Mouse (Mus musculus): ENCODE measurements around the gene Crot.

Gene Crot

DNA sequence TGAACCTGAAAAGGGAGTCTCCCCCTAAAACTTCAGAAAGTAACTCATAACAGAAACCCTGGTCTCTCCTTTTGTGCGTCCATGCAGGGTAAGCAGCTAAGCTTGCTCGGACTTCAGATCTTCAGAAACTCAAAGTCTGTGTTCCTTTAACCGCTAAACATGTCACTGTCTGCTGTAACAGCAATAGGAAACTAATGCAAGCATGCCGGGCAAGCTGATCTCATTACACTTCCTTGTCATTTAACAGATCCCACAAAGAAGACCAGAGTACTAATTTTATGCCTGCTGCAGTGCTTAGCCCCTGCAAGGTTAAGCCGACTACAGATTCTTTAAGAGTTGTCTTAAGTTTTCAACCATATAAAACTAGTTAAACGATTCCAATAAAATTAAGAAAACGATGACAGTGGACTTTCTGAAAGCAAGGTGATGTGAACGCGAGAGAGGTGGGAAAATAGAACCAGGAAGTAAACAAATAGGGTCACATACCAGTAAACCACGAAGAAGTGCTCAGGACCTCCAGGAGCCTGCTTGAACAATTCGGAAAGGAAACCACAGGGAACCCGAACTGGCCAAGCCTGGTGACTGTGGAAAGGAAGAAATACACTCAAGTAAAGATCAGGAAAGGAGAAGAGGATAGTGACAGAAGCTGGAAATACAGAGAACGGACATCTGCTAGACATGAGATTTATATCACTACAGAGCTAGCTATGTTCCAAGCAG is 998 bp downstream of the Crot start:
- peak; percentile 10 for DNase-seq

DNA sequence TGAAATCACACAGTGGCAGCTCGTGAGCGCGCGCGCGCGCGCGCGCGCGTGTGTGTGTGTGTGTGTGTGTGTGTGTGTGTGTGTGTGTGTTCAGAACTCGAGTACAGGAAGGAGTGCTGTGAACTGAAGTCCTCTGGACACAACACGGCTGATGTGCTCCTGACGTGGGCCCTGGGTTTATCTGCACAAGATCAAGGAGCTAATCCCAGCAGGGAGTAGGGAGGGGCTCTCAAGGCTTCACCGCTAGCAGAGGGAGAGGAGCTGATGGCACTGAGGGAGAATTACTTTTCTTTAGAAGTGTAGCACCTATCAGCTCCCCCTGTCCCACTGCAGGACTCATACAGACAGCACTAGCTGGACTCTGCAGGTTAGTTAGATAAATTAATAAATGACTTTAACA is 5.5 kb downstream of the Crot start:
- DNase-seq = no peak

DNA sequence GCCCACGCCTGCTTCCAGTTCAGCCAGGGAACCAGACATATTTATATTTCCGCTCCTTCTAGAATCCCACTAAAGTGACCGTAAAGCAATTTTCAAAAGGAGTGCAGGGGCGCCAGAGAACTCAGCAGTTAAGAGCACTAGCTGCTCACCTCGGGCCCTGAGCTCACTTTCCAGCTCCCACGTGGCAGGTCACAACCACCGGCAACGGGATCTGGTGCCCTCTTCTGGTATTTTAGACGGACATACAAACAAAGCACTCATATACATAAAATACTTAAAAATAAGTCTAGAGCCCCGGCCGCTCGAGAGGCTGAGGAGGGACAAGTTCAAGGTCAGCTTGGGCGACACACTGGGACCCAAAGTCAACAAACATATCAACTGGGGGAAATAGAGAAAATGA is 6.6 kb downstream of the Crot start:
- DNase-seq = no peak

DNA sequence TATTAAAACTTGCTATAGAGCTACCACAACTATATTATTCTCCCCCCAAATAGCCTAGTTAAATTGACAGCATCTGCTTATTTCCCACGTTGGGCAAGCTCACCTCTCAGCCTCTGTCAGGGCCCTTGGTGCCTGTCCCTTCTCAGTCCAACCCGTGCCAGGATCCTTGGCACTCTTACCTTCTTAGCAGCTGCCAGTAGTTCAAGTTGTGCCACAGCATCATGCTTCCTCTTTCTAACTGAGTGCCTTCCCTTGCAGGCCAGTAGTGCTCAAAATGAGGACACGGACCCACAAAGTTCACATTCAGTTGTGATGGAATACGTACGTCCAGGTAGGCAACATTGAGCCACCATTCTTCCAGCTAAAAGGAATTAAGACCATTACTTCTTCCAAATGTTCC is 9.2 kb downstream of the Crot start:
- DNase-seq = no peak

DNA sequence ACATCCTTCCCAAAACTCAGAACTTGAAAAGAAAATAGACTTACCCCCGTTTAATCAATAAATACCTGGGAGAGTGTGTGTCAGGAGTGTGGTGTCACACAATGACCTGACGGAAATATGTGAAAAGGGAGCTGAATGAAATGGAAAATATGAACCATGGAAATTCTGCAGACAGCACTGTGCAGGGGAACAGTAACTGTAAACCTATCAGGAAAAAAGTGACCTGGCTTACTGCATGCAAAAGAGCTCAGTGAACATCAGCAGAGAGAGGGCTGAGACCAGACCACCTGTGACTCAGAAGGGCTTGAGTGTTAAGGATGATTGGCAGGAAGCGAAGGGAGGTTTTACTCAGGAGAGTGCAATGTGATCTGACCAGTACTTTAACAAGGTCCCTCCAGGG is 11.7 kb downstream of the Crot start:
- no peak for DNase-seq

DNA sequence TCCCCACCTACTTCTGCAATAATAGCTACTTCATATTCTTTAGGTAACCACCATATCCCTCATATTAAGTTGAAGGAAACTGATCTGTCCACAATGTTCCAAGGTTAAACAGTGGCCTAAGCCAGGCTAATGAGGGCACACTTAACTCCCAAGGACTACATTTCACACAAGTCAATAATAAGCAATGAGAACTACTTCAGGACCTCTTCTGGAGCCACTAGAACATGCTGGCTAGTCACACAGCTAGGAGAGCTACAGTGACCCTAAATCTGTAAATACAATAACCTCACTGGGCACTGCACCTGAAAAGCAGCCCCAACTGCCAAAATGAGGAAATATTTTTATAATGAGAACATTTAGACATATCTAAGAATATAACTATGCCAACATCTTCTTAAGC is 22.4 kb downstream of the Crot start:
- DNase-seq = peak; percentile 77

DNA sequence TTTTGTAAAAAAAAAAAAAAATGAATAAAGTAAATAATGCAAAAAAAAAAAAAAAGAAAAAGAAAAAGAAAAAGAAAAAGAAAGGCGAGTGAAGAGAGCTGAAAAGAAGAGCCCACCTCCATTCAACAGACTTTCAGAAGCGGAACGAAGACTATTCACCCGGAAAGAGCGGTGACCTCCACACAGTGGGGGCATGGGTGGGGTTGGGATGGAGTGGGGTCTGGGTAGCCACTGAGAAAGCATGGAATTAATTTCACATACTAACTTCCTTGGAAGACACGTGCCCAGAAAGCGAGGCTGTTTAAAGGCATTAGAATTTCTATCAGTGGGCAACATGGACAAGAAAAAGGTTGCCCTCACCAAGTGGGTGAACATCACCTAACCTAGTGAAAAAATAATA is 24.8 kb downstream of the Crot start:
- DNase-seq = no peak

DNA sequence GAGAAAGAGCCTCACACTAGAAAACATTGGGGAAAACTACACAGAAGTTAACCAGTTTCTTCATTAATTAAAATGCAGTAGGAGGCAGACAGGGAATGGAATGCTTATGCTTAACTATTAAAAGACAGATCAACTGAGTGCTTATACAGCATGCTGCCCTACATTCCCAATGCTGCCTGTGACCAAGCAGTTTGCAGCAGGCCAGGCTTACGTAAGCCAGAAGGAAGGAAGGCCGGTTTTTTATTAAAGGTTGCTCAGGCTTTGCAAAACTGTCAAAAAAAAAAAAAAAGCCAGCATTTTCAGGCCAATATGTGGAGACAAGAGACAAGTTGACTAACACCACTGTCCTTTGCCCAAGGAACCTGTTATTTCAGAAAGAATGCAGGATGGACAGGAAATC is 26.4 kb downstream of the Crot start:
- DNase-seq = no peak

DNA sequence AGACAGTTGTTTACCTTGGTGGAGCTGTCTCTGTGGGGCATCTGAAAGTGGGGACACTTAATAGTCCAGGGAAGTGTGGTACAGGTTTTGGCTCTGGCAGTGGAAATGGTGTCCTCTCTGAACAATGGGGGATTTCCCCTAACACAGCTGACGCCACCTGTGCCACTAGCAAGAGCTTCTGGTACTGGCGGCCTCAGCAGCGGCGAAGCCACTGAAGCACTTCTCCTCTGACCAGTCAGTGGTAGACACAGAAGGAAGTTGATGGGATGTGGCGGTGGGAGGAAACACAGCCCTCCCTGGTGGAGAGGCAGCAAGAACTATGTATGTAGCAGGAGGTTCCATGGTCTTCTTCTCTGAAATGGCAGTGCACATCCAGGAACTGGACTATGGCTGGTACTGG is 32.6 kb downstream of the Crot start:
- no peak for DNase-seq

DNA sequence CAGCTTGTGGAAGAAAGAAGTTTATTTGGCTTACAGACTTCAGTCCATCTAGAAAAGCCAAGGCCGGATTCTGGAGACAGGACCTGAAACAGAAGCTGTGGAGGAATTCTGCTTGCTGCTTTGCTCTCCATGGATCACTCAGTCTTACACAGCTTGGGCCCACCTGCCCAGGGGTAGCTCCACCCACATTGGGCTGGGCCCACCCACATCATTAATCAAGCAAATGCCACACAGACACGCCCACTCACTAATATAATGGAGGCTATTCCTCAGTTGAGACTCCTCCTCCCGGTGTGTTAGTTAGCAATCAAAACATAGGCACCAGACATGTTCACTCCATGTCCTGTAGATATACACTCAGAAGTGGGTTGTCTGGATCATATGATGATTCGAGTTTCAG is 36.6 kb downstream of the Crot start:
- DNase-seq = no peak

DNA sequence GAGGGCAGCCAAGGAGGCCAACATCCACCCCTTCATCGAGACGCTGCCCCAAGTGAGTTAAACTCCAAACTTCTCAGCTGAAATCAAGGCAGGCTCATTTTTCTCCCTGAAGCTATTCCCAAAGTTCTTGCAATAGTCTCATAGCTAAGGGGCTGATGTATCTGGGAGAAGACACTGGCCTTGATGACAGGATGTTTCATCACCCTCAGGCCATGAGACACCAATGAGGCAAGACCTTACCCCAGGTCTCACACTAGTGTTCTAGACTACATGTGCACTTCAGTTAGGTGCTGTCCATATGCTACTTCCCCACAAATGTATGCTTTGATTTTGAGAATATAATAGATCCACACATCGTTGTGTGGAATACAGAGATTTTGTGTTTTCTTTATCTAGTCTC is 41.6 kb downstream of the Crot start:
- DNase-seq = no peak

DNA sequence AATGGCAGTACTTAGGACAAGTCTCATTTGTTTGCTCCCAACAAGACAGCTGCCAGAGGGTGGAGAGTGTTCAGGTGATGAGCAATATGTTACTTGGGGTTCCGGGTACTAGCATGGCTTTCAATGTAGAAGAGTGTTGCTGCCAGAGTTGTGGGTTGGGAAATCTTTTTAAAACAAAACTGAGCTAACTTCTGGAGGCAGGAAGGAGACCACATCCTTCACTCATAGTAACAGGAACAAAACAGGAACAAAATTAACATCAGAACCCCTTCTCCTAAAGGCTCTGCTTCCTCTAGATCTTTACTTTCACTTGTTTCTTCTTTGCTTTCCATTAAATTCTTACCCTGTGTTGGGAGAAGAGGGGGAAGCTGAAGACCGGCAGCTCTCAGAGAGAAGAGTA is 43.5 kb downstream of the Crot start:
- no peak for DNase-seq

DNA sequence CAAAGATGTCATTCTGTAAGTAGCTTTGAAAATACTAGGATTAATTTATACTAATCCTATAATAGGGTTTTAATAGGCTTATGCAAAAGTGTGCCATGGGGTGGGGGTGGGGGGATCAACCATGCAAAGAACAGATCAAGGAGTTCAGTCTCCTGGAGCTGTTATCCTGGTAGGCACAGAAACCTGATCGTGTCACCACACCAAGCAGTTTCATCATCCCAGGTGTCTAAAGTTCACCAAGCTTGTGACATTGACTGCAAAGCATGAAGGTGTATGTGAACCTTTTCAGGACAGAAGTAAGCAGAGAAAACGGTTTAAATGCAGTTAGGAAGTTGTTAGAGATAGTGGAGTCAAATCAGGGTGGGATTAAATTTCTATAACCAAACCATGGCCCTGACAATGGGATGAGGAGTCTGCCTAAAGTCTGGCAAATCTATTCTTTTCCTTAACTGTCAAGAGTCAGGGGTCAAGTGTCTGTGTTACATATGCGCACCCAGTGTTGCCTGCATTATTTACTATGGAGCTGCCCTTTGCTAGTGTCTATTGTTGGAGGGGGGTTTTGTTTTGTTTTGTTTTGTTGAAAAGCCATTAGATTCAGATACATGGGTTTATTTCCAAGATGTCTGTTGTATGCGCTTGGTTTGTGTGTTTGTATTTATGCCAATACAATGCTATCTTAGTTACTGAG is 49.6 kb downstream of the Crot start:
- DNase-seq = no peak

DNA sequence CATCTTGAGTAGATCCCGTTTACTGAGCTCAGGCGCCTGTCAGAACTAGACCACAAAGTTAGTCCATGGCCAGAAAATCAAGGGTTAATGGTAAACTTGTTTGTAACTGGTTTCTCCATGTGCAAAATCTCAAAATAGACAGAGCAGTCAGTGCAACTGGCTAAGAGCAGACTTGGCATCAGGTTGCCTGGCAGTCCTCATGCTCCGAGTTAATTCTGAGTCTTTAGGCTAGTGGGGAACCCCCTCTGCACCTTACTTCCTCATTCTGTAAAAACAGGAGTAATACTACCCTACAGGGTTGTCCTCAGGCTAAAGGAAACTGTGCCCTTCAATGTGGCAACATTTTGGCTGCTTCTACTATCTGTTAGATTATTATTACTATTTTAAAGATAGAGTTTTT is 53.3 kb downstream of the Crot start:
- DNase-seq = peak; percentile 28

DNA sequence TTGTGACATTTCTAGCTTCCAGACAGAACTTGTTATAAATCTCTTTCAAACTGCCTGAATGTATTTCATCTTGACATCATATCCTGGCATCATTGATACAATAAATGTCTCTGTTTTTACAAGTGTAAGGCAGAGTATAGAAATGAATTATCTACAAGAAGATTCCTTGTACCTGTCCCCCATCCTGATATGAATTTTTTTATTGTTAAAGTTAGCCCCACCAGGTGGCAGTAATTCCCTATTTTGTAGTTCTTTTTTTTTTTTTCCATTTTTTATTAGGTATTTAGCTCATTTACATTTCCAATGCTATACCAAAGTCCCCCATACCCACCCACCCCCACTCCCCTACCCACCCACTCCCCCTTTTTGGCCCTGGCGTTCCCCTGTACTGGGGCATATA is 55.9 kb downstream of the Crot start:
- DNase-seq = peak; percentile 7

DNA sequence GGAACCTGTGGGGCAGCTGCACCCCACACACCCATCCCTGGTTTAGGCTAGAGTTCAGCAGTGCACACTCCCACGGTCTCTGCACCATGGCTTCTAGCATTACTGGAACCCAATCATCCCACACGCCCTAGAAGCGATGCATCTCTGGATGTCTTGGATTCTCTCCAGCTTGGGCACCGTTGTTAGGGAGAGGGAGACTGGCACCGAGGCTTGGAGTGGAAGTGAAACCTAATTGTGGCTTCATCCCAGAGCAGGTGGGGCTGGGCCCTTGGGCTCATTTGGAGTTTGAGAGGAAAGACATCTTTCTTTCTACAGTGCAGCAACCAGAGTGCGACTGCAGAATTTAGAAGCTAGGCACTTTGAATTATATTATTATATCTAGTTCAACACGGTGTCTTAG is 59.2 kb downstream of the Crot start:
- no peak for DNase-seq

DNA sequence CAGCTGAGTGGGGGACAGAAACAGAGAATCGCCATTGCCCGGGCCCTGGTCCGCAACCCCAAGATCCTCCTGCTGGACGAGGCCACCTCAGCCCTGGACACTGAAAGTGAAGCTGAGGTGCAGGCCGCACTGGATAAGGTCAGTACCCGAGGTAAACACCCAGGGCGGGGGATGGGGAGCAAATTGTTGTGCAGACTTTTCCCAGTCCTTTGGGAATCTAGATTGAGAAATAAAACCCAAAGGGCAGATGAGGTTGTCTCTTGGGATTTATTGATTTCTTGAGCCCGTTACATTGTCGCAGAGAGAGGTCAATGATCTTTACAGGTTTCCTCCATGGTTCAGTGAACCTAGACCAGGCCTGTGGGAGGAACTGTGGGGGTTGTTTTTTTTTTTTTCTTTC is 68.7 kb downstream of the Crot start:
- no peak for DNase-seq

DNA sequence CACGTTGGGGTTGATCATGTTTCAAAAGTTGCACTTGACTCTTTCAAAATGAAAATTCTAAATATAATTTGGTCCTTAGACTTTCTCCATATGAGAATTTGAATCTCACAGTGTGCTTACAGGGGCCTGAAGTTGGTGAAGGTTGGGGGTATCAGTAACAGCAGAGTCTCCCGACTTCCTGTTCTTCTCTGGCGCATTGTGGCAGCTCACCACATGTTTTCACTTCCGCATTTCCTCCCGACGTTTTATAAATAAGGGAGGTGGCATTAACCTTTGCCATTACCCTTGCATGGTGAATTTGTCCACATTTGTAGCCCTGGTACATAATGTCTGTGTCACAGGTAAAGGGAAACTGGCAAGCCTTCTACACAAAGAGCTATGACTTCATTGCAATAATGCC is 80.1 kb downstream of the Crot start:
- peak; percentile 8 for DNase-seq

DNA sequence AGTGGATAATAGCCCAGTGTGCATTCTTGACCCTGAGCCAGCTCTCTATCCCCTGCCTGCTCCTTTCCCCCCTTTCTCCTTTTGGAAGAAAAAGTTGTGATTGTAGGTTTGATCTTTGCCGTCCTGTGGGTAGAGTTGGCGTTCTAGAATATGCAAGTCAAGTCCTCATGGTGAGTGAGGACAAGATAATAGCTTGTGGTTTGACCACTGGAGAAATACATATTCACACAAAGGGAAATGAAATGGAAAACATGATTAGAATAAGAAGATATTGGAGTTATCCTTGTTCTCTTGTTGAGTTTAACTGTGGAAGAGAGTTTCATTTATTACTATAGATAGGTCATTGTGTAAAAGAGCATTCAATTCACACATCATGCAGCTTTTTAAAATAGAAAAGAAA is 80.7 kb downstream of the Crot start:
- no peak for DNase-seq
